Mouse (Mus musculus) neural tube, embryonic 14.5 days (tissue): ENCODE measurements at regions not wholly inside any gene's neighbourhood (a gene's known extent, or its start where the extent isn't known, plus 50 kb on each side); places are given as distances from the start of the nearest gene placed in this dataset.

Experiments used
- ATAC-seq: fragments of 200-750 bp; cut with Nextera tagmentation; 2 replicates; pipeline ENCODE4 v1.8.0; 2017; ENCODE audit warnings: low read depth, mild to moderate bottlenecking, moderate TSS enrichment, moderate library complexity
- H3K27ac ChIP-seq: fragments of 300-500 bp; sonication (generic); 2 replicates; pipeline ENCODE4 v1.5.1; 2014; ENCODE audit warnings: low read depth, mild to moderate bottlenecking, control low read depth, low read length, moderate library complexity, mixed read lengths
- H3K27me3 ChIP-seq: fragments of 300-500 bp; sonication (generic); 2 replicates; pipeline ENCODE4 v1.6.1; 2014; ENCODE audit warnings: low read length; ENCODE audit not compliant: control insufficient read depth, insufficient read depth
- H3K36me3 ChIP-seq: fragments of 300-500 bp; sonication (generic); 2 replicates; pipeline ENCODE4 v1.6.1; 2014; ENCODE audit warnings: low read length, mixed read lengths; ENCODE audit not compliant: control insufficient read depth, insufficient read depth
- H3K4me1 ChIP-seq: fragments of 300-500 bp; sonication (generic); 2 replicates; pipeline ENCODE4 v1.6.1; 2014; ENCODE audit warnings: low read length; ENCODE audit not compliant: control insufficient read depth, insufficient read depth
- H3K4me2 ChIP-seq: fragments of 300-500 bp; sonication (generic); 2 replicates; pipeline ENCODE4 v1.6.1; 2014; ENCODE audit warnings: mild to moderate bottlenecking, low read depth, low read length, control low read depth
- H3K4me3 ChIP-seq: fragments of 300-500 bp; sonication (generic); 2 replicates; pipeline ENCODE4 v1.5.1; 2014; ENCODE audit warnings: low read depth, low read length, control low read depth, mixed read lengths
- H3K9ac ChIP-seq: fragments of 300-500 bp; sonication (generic); replicated peaks from 2 replicates; pipeline ENCODE4 v1.6.1; 2014; ENCODE audit warnings: low read depth, mild to moderate bottlenecking, control low read depth, low read length, mixed read lengths
- H3K9me3 ChIP-seq: fragments of 300-500 bp; sonication (generic); 2 replicates; pipeline ENCODE4 v1.6.1; 2016; ENCODE audit warnings: low read length; ENCODE audit not compliant: control insufficient read depth
- WGBS: fragments of 180-500 bp; shearing (Covaris S2); extraction: QIAGEN DNeasy Blood & Tissue Kit; methylation state at CpG from one replicate; pipeline ENCODE4 v1.1.7; 2014; 5-methylcytosine and 5-hydroxymethylcytosine counted together

DNA sequence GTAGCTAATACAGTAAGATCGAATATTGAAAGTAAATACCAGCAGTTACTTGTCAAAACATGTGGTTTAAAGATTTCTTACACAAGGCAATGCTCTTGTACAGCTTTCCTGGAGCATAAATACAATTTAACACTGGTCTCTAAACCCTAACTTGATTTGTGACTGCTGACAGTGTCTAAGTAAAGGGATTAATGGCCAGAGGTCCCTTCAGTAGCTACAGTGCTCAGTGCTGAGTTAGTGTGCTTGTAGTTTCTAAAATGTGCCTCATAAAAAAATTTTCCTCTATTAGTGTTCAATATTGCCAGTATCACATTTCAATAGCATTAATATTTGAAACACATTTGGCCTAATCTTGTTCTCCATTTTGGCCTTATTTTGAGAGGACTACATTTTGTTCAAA is 909.0 kb downstream of the Serpinb8 start:
- Histone ChIP-seq H3K9ac (no peak overlapping the region), H3K27ac (no peak overlapping the region), H3K4me1 (no peaks in the 10 kb centered on the region), H3K4me2 (no peak overlapping the region), H3K36me3 (no peaks in the 10 kb centered on the region), H3K4me3 (no peak overlapping the region), H3K9me3 (no peaks in the 10 kb centered on the region), H3K27me3 (no peaks in the 10 kb centered on the region)
- WGBS = 58% methylated on average over 1 of the region's 1 CpGs
- no peak for ATAC-seq

DNA sequence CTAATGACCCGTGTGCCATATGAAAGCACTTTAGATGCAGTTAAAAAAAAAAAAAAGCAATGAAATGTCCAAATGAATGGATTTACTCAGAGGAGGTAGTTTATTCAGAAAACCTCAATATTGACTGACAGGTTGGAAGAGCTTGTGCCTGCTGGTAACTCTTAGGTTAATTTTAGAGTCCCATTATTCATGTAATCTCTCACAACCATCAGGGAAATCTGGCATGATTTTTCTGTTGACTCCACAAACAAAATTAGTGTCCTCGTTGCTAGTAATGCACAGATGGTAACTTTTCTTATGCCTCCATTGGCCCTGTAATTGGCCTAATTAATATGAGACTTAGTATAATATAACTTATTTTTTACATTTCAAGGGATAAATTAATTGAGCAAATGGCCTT is 937.6 kb downstream of the Serpinb8 start:
- Histone ChIP-seq H3K27ac (no peak overlapping the region), H3K4me2 (no peak overlapping the region), H3K27me3 (no peaks in the 10 kb centered on the region), H3K36me3 (no peaks in the 10 kb centered on the region), H3K9ac (no peak overlapping the region), H3K4me3 (no peak overlapping the region), H3K4me1 (no peaks in the 10 kb centered on the region), H3K9me3 (no peaks in the 10 kb centered on the region)
- 83% methylated on average over 2 of the region's 2 CpGs for WGBS
- ATAC-seq = no peak

DNA sequence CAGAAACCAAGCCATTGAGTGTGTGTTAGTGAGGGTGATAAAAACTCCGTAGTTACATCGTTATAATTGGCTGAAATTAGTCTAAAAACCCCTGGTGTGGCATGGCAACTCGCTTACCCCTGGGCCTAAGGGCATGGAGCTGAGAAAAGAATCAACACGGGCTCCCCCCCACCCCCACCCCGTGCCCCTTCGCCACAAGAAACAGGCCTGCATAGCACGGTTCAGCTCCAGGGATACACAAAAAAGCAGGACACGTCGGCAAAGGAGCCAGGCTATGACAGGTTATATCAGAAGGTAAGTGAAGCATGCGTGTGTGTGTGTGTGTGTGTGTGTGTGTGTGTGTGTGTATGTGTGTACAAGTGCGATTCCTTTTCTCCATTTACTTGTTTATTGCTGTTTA is 948.4 kb downstream of the Serpinb8 start:
- Histone ChIP-seq H3K4me1 (no peaks in the 10 kb centered on the region), H3K9ac (no peak overlapping the region), H3K4me3 (no peak overlapping the region), H3K27me3 (no peaks in the 10 kb centered on the region), H3K36me3 (no peaks in the 10 kb centered on the region), H3K9me3 (no peaks in the 10 kb centered on the region), H3K4me2 (no peak overlapping the region), H3K27ac (no peak overlapping the region)
- WGBS = 79% methylated on average over 11 of the region's 11 CpGs
- ATAC-seq = no peak

GRCm38 (mm10) chr1:108548721-108549120 is 958.9 kb downstream of the Serpinb8 start:
- H3K9me3 ChIP-seq = no peaks in the 10 kb centered on the region
- no peaks in the 10 kb centered on the region for H3K36me3 ChIP-seq
- H3K4me3 ChIP-seq = no peak overlapping the region
- no peaks in the 10 kb centered on the region for H3K27me3 ChIP-seq
- H3K9ac ChIP-seq = no peak overlapping the region
- WGBS = 60% methylated on average over 2 of the region's 2 CpGs
- no peaks in the 10 kb centered on the region for H3K4me1 ChIP-seq
- no peak overlapping the region for H3K4me2 ChIP-seq
- no peak overlapping the region for H3K27ac ChIP-seq
- no peak for ATAC-seq

DNA sequence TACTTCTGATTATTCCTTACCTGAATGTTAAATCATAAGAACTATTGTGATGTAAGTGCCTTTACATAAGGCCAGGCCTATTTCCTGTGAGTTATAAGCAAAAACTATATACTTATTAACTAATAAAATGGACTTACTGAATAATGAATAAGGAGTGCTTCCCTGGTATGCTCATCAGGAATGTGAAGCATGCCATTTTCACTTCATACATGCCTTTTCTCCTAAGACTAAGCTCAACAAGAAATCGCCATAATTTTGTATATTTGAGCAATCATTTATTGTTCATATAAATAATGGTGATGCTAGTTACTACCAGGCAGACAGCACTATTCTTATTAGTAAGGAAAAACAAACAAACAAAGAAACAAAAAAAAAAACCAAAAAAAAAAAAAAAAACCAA is 969.1 kb downstream of the Serpinb8 start:
- Histone ChIP-seq H3K27me3 (no peaks in the 10 kb centered on the region), H3K27ac (no peak overlapping the region), H3K9me3 (no peaks in the 10 kb centered on the region), H3K4me2 (no peak overlapping the region), H3K36me3 (no peaks in the 10 kb centered on the region), H3K9ac (no peak overlapping the region), H3K4me1 (no peaks in the 10 kb centered on the region), H3K4me3 (no peak overlapping the region)
- WGBS = 85% methylated on average over 1 of the region's 1 CpGs
- no peak for ATAC-seq

GRCm38 (mm10) chr1:108562981-108563380 is 973.2 kb downstream of the Serpinb8 start:
- no peak for ATAC-seq
- H3K4me2 ChIP-seq = no peak overlapping the region
- WGBS = 75% methylated on average over 1 of the region's 1 CpGs

DNA sequence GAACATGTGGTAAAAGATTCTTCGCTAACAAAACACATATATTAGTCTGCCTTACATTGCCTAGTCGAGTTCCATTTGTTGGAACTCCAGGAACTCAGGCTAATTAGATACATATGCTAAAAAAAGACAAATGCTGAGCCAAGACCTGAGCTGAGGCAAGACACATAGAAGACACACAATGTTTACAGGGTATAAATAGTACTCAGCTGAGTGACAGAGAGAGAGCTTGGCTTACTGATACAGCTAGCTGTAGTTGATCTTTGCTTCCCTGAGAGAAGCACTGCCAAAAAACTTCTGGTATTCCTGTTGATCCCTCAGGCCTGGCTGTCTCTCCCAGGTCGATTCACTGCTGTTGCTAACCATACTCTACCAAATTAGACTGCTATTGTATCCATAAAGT is 982.2 kb downstream of the Serpinb8 start:
- no peak overlapping the region for H3K4me2 ChIP-seq
- H3K4me1 ChIP-seq = no peaks in the 10 kb centered on the region
- H3K4me3 ChIP-seq = no peak overlapping the region
- H3K9ac ChIP-seq = no peak overlapping the region
- H3K27me3 ChIP-seq = no peaks in the 10 kb centered on the region
- no peak overlapping the region for H3K27ac ChIP-seq
- 65% methylated on average over 3 of the region's 3 CpGs for WGBS
- no peaks in the 10 kb centered on the region for H3K9me3 ChIP-seq
- no peaks in the 10 kb centered on the region for H3K36me3 ChIP-seq
- no peak for ATAC-seq

More at GRCm38 (mm10) chr1:108562981-108563380, 973.2 kb downstream of the Serpinb8 start:
- H3K9me3 ChIP-seq = no peaks in the 10 kb centered on the region
- H3K27me3 ChIP-seq = no peaks in the 10 kb centered on the region
- H3K9ac ChIP-seq = no peak overlapping the region
- no peaks in the 10 kb centered on the region for H3K36me3 ChIP-seq
- no peaks in the 10 kb centered on the region for H3K4me1 ChIP-seq
- H3K4me3 ChIP-seq = no peak overlapping the region
- no peak overlapping the region for H3K27ac ChIP-seq

GRCm38 (mm10) chr1:108572765-108573164 is 983.0 kb downstream of the Serpinb8 start:
- no peak overlapping the region for H3K9ac ChIP-seq
- H3K4me2 ChIP-seq = no peak overlapping the region
- no peaks in the 10 kb centered on the region for H3K4me1 ChIP-seq
- ATAC-seq = no peak
- H3K36me3 ChIP-seq = no peaks in the 10 kb centered on the region
- no peaks in the 10 kb centered on the region for H3K27me3 ChIP-seq
- no peaks in the 10 kb centered on the region for H3K9me3 ChIP-seq
- no peak overlapping the region for H3K4me3 ChIP-seq
- no peak overlapping the region for H3K27ac ChIP-seq

GRCm38 (mm10) chr1:108576806-108577205 is 987.0 kb downstream of the Serpinb8 start:
- H3K27ac ChIP-seq = no peak overlapping the region
- H3K9ac ChIP-seq = no peak overlapping the region
- ATAC-seq = no peak
- H3K4me3 ChIP-seq = no peak overlapping the region
- H3K4me2 ChIP-seq = no peak overlapping the region
- H3K27me3 ChIP-seq = no peaks in the 10 kb centered on the region
- H3K9me3 ChIP-seq = no peaks in the 10 kb centered on the region
- 80% methylated on average over 6 of the region's 6 CpGs for WGBS
- no peaks in the 10 kb centered on the region for H3K36me3 ChIP-seq
- no peaks in the 10 kb centered on the region for H3K4me1 ChIP-seq

- Histone ChIP-seq H3K9ac (no peak overlapping the region), H3K36me3 (no peaks in the 10 kb centered on the region), H3K27me3 (no peaks in the 10 kb centered on the region), H3K4me2 (no peak overlapping the region), H3K9me3 (no peaks in the 10 kb centered on the region), H3K4me3 (no peak overlapping the region), H3K4me1 (no peaks in the 10 kb centered on the region), H3K27ac (no peak overlapping the region)
- ATAC-seq = no peak
- 82% methylated on average over 3 of the region's 3 CpGs for WGBS
Observed at GRCm38 (mm10) chr1:108577793-108578192, 988.0 kb downstream of the Serpinb8 start.
